Mouse (Mus musculus) ovary, postnatal 36 days (tissue): Measurements from ENCODE around the gene Tmem145.
"Not testable (repeated sequence)": the region's sequence is repeated elsewhere in the genome, so short reads cannot be mapped to it uniquely, and the experiment has no call there.

Experiments
- DNase-seq: peaks from one replicate; pipeline ENCODE4 v3.0.0; 2022; ENCODE audit warnings: low spot score, mixed read lengths

Tmem145 gene

DNA sequence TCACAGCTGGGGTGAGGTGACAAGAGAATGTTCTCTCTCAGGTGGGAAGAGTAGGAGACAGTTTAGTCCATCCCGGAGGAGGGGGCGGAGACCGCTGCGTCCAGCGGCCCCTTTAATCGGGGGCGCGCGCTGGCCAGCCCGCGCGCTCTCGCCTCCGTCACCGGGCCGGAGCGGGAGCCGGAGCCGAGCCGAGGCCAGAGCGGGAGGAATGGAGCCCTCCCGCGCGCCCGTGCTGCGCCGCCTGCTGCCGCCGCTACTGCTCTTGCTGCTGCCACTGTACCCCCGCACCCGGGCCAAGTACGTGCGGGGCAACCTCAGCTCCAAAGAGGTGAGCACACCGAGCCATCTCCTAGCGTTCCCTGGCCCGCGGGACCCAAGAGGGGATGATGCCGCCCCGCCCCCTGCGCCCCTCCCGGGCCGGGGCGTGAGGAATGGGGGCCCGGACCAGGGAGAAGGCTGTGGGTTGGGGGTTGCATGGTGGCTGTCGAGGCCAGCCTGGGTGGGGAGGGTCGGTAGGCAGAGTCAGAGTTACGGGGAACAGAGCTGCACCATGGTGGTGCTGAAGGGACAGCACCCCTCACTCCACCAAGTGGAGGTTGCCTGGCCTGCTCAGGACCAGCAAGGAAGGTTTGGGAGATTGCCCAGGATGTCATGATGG, at the start of gene Tmem145:
TSS of gene Tmem145 (plus strand) at position 151 of the 658 bp plus-strand sequence.
- peak; percentile 57 for DNase-seq

DNA sequence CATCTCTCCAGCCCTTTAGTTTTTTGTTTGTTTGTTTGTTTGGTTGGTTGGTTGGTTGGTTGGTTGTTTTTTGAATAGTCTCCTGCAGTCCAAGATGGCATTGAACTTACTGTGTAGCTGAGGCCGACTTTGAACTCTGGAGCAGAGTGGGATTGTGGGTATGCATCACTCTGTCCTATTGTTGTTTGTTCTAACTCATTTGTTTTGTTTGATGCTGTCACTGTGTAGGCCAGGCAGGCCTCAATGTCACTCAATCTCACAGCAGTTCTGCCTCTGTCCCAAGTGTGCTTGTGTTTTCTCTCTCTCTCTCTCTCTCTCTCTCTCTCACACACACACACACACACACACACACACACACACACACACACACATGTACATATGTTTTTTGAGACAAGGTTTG, 44.0 kb upstream of the Tmem145 start:
- DNase-seq: no peak

DNA sequence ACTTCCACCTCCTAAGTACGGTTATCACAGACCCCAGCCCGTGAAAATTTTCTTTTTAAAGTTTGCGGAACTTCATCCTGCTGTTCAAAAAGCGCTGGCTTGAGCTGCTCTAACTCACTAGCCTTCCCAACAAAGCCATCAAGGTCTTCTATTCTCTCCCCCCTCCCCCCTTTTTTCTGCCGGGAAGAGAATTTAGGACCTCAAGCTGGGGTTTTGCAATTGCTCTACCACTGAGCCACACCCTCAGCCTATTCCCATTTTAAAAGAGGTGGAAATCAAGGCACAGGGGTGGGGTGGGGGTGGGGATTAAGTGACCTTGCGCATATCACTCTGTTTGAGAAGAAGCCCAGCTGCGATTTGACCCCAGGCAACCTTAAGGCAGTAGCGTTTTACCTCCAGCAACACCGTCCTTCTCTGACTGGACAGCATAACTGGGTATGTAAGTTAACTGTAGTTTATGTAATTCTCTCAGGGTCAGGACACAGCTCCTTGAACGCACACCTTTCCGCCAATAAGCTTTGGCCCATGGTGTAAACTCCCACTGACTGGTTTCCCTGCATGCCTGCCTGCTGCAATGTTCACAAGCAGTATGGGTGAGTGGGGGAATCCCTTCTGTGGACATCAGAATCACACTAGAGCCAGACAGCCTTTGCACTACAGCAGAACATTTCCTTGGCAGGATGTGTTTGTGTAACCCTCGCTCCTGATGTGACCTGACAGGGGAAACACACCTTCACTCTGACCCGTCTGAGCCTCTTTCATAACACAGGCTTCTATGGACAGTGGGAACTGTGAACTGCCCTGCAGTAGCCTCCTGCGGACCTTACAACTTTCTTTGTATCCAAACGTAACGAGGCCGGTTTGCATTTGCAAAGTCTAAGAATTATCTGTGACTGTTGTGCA, 41.7 kb upstream of the Tmem145 start:
- DNase-seq: no peak

DNA sequence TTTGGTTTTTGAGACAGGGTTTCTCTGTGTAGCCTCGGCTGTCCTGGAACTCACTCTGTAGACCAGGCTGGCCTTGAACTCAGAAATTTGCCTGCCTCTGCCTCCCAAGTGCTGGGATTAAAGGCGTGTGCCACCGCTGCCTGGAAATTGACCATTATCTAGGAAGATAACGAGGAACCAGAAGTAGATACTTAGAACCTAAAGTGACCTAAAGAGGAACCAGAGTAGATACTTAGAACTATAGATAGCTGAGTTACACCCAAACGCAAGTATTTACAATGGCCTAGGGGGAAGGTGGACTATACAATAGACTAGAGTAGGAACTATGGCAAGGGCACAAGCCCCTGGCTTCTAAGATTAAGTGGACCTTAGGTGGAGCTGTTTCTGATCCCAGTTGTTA, 40.2 kb upstream of the Tmem145 start:
- not testable (repeated sequence) for DNase-seq

DNA sequence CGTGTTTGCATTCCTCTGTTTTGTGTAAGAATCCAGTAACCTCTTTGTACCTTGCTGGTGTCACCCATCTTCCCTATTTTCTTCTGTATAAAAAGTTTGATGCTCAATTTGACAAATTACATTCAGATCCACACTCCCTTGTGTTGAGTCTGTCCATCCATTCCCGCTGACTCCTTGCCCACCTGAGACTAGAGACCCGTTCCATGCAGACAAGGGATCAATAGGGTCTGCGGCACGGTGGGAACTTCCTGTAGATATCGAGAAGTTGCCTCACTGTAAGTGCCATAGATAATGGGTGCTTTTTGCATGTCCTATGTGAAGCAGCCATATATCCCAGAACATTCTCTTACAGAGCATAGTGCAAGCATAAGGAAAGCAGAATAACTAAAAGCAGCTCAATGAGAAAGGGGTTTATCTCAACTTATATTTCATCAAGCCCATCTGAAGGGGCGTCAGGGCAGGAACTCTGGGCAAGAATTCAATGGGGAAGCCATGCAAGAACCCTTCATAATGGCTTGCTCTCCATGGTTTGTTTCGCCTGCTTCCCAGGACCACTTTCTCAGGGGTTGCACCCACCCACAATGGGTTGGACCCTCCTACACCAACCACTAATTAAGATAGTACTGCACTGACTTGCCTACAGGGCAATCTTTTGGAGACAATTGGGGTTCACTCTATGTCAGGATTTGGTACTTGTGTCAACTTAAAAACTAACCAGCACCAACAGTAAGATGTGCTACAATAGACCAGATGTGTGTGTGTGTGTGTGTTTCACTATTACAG, 39.5 kb upstream of the Tmem145 start:
- DNase-seq: no peak

DNA sequence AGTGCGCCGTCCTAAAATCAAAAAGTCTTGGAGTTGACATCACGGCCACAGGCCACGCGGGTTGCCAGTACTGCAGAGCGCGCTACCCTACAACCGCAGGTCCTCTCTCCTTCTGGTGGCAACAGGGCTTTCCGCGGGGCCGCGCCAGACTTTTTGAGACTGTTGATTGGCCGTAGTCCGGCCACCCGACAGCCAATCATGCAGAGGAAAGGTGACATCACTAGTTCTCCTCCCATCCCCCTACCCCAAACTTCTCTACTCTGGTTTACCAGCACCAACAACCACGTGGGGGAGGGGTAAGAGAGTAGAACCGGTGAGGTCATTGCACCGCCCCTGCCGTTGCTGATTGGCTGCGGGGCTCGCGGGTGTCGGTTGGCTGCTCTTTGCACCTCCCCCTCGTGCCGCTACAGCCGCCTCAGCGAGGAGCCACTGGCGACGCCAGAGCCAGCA, 38.6 kb upstream of the Tmem145 start, which contains the start of gene Cic:
TSS of gene Cic (plus strand) at position 404 of the 450 bp plus-strand sequence.
- DNase-seq: peak; percentile 95

DNA sequence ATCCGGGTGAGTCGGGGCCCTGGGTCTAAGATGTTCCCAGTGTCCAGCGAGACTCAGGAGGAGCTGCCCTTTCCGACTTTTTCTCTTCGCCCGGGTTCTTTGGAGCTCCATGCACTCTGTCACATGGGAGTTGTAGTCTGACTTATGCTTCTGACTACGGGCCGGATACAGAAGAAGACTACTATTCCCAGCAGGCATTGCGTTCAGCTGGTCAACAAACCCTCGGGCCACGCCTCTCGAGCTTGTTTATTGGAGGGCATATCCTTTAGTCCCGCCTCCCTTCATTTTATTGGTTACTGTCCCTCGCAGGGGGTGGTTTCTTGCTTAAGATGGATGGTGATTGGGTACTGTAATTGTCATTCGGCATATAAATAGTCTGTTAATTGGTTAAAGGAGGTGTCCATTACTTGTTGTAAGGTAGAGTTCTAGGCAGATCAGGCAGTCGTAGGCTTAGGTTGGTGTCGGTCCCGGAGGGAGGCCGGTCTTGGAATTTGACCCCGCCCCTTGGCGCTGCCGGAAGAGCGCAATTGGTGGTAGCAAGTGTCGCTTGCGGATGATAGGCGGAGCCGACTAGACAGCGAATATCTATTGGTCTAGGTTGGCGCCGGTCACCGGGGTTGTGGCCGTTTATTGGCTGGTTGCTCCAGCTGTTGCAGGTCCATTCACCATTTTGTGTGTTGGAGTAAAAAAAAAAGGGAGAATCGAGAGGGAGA, 38.0 kb upstream of the Tmem145 start:
- DNase-seq: peak; percentile 98

DNA sequence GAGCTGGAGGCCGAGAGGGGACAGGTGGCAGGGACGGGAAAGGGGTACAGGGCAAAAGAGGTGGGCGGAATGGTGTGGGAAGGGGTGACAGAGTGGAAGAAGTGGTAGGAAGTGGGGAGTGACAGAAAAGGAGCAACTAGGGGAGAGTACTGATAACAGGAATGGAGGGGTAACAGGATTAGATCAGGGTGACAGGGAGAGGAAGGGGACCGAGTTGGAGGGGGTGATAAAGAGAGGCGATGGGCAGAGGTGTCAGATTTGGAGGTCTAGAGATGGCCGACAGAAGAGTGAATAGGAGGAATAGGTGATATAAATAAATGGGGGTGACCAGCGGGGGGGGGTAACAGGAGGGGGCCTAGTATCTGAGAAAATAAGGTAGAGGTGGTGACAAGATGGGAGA, 37.3 kb upstream of the Tmem145 start:
- DNase-seq: no peak

DNA sequence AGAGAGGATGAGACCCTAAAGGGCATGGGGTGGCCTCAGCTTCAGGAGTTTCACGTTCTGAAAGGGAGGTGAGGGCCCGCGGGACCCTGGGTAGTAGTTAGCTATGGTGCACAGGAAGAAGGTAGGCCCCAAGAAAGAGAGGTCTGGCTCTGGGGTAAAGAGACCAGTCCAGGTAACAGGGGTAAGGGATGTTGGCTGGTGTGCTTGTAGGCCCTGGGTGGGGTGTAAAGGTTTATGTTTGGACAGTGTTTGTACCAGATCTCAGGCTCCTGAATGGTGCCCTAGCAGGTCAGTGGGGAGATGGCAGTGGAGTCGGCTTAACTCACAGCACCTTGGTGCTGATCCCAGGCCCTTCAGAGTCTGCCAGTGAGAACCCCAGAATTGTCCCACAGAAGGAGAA, 36.9 kb upstream of the Tmem145 start:
- DNase-seq: peak; percentile 13

DNA sequence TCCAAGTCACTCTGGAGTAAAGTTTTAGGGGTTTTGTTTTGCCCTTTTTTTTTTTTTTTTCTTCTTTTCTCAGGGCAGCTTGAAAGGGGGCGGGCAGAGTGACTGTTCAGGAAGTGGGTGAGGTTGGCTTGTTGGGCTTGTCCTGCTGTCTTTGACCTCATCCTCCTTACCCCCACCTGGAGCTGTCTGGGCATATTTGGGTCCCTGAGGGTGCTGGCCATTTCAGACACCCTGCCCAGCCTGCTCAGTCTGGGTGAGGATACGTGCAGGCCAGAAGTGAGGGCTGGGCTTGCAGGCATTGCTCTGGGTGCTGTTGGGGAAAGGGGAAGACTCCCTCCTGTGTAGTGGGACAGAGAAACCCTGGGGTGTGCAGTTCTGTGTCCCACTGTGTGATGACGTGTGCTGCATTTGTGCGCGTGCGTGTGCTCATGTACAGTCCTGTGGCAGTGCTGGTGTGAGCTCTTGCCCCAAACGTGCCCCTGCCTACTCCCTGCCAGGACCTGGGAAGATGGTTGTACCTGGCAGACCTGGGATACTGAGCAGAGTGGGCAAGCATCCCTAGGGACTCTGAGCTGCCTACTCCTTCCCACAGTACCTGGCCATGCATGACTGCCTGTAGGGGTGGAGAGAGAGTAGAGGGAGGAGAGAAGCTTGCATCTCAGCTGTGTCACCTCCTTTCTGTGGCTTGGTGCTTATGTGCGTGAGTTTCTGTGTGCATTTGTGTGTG, 36.2 kb upstream of the Tmem145 start:
- peak; percentile 5 for DNase-seq

DNA sequence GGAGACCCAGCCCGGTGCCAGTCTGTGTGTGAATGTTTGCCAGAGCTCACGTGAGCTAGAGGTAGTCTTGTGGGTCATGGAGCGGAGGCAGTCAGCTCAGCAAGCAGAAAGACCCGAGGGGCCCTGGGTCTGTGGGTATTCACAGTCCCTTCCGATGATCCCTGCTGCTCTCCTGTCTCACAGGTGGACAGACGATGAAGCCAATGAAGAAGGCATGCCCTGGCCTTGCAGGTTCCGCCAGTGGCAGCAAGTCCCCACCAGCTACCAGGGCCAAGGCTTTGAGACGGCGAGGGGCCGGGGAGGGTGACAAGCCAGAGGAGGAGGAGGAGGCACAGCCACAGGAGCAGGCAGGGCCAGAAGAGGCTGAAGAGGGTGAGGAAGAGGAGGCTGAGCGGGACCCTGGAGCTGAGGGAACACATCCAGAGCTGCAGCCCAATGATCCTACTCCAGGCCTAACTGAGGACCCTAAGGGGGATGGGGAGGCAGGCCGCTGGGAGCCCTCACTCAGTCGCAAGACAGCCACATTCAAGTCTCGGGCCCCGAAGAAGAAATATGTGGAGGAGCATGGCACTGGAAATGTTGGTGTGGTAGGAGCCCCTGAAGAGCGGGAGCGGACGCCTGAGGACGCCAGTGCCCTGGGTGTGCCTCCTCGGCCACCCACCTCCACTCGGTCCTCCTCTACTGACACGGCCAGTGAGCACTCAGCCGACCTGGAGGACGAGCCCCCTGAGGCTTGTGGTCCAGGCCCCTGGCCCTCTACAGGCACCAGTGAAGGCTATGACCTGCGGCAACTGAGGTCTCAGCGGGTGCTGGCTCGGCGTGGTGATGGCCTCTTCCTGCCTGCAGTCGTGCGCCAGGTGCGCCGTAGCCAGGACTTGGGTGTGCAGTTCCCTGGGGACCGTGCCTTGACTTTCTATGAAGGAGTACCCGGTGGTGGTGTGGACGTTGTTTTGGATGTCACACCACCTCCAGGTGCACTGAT, 35.0 kb upstream of the Tmem145 start:
- DNase-seq: peak; percentile 7

DNA sequence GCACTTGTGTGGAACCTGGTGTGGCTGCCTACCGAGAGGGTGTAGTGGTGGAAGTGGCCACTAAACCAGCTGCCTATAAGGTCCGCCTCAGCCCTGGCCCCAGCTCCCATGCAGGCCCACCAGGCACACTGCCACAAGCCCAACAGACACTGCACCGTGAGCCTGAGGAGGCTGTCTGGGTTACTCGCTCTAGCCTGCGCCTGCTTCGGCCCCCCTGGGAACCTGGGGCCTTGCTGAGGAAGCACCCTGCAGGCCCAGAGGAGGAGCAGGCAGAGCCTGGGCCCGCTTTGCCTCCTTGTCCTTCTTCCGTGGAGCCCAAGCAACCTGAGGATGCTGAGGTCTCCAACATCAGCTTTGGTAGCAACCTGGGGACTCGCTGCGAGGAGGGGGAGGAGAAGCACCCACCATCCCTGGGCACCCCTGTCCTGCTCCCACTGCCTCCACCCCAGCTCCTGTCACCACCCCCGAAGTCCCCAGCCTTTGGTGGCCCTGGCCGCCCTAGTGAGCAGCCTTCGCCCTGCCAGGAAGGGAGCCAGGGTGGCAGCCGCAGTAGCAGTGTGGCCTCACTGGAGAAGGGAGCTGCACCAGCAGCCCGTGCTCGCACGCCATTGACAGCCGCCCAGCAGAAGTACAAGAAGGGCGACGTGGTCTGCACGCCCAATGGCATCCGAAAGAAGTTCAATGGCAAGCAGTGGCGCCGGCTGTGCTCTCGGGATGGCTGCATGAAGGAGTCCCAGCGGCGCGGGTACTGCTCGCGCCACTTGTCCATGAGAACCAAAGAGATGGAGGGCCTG, 34.1 kb upstream of the Tmem145 start:
- DNase-seq: peak; percentile 7

DNA sequence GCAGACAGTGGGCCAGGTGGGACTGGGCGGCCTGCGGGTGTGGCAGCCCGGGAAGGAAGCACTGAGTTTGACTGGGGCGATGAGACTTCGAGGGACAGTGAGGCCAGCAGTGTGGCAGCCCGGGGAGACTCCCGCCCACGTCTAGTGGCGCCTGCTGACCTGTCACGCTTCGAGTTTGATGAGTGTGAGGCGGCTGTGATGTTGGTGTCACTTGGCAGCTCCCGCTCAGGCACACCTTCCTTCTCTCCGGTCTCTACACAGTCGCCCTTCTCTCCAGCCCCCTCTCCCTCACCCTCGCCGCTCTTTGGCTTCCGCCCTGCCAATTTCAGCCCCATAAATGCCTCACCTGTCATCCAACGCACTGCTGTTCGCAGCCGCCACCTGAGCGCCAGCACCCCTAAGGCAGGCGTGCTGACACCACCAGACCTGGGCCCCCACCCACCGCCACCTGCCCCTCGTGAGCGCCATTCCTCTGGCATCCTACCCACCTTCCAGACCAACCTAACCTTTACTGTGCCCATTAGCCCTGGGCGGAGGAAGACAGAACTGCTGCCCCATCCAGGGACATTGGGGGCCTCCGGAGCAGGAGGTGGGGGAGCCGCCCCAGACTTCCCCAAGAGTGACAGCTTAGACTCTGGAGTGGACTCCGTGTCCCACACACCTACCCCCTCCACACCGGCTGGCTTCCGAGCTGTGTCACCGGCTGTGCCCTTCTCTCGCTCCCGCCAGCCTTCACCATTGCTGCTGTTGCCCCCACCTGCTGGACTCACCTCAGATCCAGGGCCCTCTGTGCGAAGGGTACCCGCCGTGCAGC, 33.3 kb upstream of the Tmem145 start:
- peak; percentile 4 for DNase-seq

DNA sequence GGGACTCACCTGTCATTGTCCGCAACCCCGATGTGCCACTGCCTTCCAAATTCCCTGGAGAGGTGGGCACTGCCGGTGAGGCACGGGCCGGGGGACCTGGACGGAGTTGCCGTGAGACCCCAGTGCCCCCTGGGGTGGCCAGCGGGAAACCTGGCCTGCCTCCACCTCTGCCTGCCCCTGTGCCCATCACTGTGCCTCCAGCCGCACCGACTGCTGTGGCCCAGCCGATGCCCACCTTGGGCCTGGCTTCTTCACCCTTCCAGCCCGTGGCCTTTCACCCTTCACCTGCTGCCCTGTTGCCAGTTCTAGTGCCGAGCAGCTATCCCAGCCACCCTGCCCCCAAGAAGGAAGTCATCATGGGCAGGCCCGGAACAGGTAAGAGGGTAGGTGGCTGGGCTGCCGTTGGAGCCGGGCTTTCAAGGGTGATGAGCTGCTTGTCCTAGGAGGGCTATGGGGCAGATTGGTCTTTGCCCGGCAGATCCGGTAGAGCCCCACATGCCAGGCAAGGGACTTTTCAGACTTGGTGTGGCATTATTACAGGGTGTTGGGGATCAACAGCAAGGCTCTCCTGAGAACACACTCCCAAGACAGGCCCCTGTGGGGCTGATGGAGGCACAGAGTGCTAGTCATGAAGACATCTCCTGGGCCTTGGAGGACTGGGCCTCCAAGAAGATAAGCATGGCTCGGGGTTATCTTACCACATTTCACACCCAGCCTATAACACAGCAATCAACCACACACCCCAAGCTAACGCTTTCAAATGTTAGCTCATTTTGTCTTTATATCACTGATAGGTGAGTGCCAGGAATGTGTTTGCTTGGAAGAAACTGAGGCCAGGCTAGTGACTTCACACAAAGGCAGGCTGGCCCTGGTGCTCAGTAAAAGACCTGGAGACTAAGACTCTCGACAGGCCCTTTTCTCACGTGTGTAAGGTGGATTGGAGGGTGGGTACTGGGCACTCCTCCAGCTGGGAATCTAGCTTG, 32.4 kb upstream of the Tmem145 start:
- peak; percentile 7 for DNase-seq

DNA sequence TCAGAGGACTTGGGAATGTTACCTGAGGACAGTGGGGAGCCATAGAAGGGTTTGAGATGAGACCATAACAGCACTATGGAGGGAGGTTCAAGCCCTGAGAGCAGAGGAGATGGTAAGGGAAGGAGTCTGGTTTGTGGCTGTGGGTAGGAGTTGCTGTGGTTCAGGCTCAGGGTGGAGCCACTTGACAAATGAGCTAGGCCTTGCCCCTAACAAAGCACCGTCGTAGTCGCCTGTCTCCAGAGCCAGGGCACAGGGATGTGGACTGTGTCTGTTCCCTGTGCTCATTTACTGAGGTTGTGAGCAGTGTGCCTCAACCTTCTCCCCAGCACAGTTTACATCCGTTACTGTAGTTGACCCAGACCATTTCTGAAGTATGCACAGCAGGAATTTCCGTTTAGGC, 31.3 kb upstream of the Tmem145 start:
- no peak for DNase-seq

DNA sequence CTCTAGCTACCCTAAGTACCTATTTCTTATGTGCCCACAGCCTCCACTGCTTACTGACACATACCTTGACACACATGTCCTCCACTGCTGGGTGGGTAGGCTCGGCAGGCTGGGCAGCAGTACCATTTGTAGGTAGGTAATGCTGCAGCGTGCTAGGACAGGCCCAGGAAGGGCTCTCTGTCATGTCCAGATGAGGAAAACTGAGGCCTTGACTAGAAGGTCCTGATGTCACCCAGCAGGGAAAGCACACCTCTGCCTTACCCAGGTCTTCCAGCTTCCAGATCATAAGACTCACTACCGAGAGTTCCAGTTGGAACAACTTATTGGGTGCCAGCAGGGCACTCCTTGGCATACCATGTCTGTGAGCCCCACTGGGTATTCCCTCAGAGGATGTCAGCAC, 30.9 kb upstream of the Tmem145 start:
- no peak for DNase-seq
